Mouse (Mus musculus): ENCODE data around the gene Zfp961.

- no peak for TF ChIP-seq CTCF (IDR thresholded peaks at IDR 0.05; ENCODE audit: extremely low read depth, insufficient read depth, insufficient read length, insufficient replicate concordance)
- TF ChIP-seq POLR2A (IDR thresholded peaks at IDR 0.05; ENCODE audit: low read depth, low read length): no peak
These were observed 15.6 kb downstream of the Zfp961 start for GRCm38 (mm10) chr8:71966411-71966810.

Measured in spleen, adult 2 months (tissue).